Mouse (Mus musculus): ENCODE results near the gene Hoxa10. TPM values are rescaled to one million over a fixed set of nuclear protein-coding genes. Genes with fewer than 3 reads are reported as not detected.
A peak's percentile ranks its signal among the peaks of the same experiment; 100 is the strongest.

Hoxa10 gene
- polyA plus RNA-seq, 1 experiment = 0.54 TPM

DNA sequence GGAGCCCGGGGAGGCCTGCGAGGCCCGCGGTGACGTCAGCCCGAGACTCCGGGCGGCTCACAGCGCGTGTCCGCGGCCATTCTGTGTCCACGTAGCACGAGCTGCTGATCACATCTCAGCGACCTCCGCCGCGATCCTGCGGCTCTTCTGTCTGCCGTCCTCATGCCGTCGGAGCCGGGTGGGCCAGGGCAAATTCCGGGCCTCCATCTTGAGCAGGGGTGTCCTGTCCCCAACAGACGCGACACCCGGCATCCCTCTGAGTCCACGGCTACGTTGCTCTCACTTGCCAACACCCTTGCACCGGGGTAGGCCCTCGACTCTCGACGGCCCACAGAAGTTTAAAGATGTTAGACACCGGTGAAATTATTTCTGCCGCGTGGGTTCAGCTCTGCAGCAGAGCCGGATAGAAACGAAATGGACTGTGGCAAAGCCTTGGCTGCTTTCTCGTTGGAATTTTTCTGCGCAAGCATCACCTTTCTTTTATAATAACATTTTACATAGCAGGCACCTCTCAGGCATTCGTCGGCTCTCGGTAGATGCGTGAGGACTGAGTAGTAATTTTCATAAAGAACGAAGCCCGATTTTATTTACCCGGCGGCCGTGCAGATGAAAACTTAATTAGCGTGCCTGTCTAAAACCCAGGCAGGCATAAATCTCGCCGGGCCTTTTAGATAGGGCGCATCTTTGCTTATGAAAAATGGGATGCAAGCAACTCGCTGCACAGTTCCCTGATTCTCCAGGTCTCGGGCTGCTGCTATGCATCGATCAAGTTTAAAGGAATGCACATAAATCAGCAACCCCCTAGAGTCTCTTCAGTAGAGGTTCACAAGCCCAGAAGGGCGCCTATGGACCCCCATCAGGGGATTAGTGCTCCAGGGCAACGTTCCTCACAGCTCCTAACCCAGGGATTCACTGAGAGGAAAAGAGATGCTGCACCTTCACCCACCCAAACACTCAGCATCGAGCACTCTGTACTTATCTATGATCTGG lies 13.2 kb upstream of the Hoxa10 start:
- peak overlapping the region; percentile 26; the same call in 1 of the 2 replicates for H3K4me3 ChIP-seq (ENCODE audit: insufficient read depth, low read length)
- no peak overlapping the region for H3K27ac ChIP-seq (ENCODE audit: insufficient read depth, low read depth, low read length)
- H3K4me1 ChIP-seq (ENCODE audit: control insufficient read depth, insufficient read depth, low read length) = no peaks in the 10 kb centered on the region
- TF ChIP-seq POLR2A (IDR thresholded peaks at IDR 0.05; ENCODE audit: borderline replicate concordance, low read depth, low read length) = no peak
- no peak for TF ChIP-seq CTCF (IDR thresholded peaks at IDR 0.05; ENCODE audit: low read depth, low read length)

DNA sequence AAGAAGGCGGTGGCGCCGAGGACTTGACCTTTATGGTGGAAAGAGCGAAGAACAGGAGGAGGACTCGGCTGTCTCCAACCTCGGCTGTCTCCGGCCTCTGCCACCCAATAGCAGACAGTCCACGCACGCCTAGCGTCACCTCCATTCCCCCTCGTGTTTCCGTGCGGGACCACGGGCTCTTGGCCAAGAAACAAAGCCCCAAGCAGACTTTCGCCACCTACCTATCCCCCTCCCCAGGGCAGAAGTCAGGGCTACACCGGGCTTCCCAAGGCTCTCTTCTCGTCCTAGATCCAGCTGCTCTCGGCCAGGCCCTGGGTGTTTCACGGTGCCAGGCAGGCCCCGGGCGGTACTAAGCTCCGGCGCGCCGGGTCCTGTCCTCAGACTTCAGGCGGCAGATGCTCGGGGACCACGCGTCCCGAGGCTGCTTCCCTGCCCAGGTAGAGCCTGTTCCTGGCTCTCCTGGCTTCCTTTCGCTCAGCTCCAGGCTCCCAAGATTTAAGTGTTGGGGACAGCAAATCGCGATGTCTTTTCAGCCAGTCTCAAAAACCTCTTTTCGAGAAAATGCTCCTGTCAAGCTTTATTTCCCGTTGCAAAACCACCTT lies 12.2 kb upstream of the Hoxa10 start:
- Histone ChIP-seq H3K4me1 (ENCODE audit: control insufficient read depth, insufficient read depth, low read length) (no peaks in the 10 kb centered on the region), H3K27ac (ENCODE audit: insufficient read depth, low read depth, low read length) (no peak overlapping the region), H3K4me3 (ENCODE audit: insufficient read depth, low read length) (0 out of 2 replicates have a peak overlapping the region, but pooled peaks have one; percentile 26)
- no peak for TF ChIP-seq CTCF (IDR thresholded peaks at IDR 0.05; ENCODE audit: low read depth, low read length)
- TF ChIP-seq POLR2A (IDR thresholded peaks at IDR 0.05; ENCODE audit: borderline replicate concordance, low read depth, low read length) = no peak

DNA sequence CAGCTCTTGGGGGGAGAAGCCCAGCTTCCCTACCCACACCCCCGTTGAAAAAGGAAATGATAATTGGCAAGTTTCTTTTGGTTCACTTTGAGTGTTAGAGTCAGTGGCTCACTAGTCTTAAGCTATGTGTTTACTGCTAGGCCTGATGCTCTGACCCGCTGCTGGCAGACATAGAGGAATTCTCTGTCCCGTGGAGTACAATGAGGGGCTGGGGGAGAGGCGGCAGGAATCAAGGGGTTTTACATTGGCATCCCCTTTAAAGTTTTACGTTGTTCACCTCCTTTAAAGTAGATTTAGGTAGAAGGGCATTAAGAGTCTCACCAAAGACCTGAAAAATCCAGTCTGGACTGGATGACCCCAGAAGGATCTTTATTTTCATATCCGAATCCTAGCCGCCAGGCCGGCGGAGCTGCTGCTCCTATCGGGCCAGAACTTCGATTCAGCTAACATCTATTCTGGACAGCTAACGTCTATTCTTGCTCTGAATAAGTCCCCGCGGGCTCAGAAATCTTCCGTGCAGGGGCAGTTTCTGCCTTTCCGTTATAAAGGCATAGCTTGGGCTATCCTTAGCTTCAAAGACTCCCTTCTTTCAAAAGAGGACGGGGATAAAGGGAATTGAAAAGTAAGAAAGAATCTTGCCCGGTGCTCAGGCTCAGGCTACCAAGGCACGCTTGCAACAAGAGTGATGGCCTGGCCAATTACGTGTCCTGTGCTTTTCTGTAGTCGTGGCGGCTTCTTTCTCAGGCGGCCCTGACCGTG lies 11.5 kb upstream of the Hoxa10 start:
- Histone ChIP-seq H3K4me1 (ENCODE audit: control insufficient read depth, insufficient read depth, low read length) (no peaks in the 10 kb centered on the region), H3K27ac (ENCODE audit: insufficient read depth, low read depth, low read length) (no peak overlapping the region), H3K4me3 (ENCODE audit: insufficient read depth, low read length) (no peak overlapping the region)
- TF ChIP-seq CTCF (IDR thresholded peaks at IDR 0.05; ENCODE audit: low read depth, low read length) (no peak), POLR2A (IDR thresholded peaks at IDR 0.05; ENCODE audit: borderline replicate concordance, low read depth, low read length) (no peak)

DNA sequence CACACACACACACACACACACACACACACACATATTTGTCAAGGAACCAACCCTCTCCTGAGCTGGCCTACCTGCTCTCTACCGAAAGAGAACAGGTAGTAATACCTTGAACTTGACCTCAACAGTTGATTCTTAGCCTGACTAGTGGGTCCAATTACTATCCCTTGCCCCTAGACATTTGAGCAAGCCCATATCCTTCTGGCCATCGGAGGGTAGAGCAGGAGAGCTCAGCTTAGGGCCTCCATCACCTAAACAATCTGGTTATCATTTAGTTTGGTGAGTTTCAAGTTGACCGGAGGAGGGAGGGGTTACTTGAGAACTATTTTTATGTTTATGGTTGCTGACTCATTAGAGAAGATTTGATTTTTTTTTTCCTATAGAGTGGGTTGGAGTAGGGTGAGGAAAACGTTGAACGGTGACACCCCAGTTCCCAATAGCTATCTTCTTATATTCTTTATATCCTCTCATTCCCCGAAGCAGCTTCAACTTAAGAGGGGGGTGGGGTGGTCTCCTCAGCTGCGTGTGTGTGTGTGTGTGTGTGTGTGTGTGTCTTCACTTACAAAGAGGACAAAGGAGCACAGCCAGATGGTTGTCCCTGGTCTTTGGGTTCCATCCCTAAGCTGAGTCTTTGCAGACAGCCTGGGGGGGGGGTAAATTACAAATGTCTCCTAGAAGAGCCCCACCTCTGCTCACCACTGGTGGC lies 10.7 kb upstream of the Hoxa10 start:
- no peak for TF ChIP-seq CTCF (IDR thresholded peaks at IDR 0.05; ENCODE audit: low read depth, low read length)
- no peak for TF ChIP-seq POLR2A (IDR thresholded peaks at IDR 0.05; ENCODE audit: borderline replicate concordance, low read depth, low read length)
- no peaks in the 10 kb centered on the region for H3K4me1 ChIP-seq (ENCODE audit: control insufficient read depth, insufficient read depth, low read length)
- no peak overlapping the region for H3K27ac ChIP-seq (ENCODE audit: insufficient read depth, low read depth, low read length)
- no peak overlapping the region for H3K4me3 ChIP-seq (ENCODE audit: insufficient read depth, low read length)

DNA sequence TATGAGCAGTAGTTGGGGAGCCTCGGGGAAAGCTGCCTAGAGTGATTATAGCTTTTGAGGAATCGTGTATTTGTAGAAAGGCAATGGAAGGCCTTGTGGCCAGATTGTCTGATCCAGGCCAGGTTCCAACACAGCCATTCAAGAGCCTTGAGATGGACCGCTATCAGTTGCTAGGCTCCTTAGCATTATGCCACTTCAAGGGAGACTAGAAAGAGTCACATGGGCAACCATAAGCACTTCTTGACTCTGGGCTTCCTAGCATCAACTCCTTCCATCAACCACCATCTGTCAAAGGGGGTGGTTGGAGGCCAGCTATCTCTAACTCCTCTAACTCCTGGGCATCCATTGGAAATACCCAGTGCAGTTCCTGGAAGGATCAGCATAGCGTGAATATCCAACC lies 9.2 kb upstream of the Hoxa10 start:
- H3K4me1 ChIP-seq (ENCODE audit: control insufficient read depth, insufficient read depth, low read length) = no peaks in the 10 kb centered on the region
- no peak overlapping the region for H3K4me3 ChIP-seq (ENCODE audit: insufficient read depth, low read length)
- TF ChIP-seq CTCF (IDR thresholded peaks at IDR 0.05; ENCODE audit: low read depth, low read length) (no peak), POLR2A (IDR thresholded peaks at IDR 0.05; ENCODE audit: borderline replicate concordance, low read depth, low read length) (no peak)
- H3K27ac ChIP-seq (ENCODE audit: insufficient read depth, low read depth, low read length) = no peak overlapping the region

DNA sequence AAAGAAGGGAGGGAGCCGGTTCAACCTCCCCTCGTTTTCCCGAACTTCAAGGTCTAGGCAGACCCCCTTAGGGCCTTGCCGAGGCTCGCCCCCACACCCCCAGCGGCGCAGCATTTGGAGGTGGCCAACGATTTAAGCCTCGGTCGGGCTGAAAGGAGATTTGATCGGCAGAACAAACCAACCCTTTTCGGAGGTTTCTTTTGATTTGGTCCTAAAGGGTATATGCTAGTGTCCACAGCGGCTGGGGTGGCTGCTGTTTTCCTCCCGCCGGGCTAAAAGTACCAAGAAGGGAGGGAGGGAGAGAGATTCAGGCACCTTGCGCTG lies 8.7 kb upstream of the Hoxa10 start:
- Histone ChIP-seq H3K4me1 (ENCODE audit: control insufficient read depth, insufficient read depth, low read length) (no peaks in the 10 kb centered on the region), H3K4me3 (ENCODE audit: insufficient read depth, low read length) (peak overlapping the region; percentile 17; the same call in 1 of the 2 replicates), H3K27ac (ENCODE audit: insufficient read depth, low read depth, low read length) (no peak overlapping the region)
- TF ChIP-seq CTCF (IDR thresholded peaks at IDR 0.05; ENCODE audit: low read depth, low read length) = 0 out of 2 replicates have a peak, but pooled peaks have one; percentile 8
- TF ChIP-seq POLR2A (IDR thresholded peaks at IDR 0.05; ENCODE audit: borderline replicate concordance, low read depth, low read length) = no peak

DNA sequence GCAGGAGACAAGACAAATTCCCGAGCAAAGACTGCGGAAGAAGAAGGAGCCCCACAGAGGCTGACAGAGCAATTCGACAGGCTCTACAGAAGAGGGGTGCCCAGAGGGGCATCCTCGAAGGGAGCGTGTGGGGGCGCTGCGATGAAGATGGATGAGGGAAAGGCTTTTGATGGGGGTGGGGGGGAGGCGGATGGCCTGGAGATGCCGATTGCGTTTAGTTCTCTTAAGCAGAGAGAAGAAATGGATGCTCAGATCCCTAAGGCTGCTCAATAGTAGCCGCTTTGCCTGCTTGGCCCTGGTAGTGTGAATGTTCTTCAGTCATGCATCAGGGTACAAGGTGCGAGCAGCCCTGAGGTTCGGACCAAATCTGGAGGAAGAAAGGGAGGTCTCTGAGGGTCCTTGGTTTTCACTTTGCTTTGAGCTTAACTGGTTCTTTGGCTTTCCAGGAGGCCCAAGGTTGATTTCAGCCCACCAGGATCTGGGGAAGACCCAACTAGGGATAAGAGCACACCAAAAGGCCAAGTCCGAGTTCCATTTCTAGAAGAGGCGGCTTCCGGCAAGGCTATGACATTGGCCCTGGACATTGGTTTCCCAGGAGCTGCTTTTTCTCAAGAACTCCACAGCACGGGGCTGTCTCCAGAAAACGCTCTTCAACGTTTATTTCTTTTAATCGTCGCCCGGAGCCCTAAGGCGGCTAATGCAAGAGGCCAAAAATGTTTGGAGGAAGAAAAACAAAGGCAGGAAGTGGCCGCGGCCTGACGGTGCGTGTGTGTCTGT lies 8.2 kb upstream of the Hoxa10 start:
- peak overlapping the region; percentile 17; the same call in 1 of the 2 replicates for H3K4me3 ChIP-seq (ENCODE audit: insufficient read depth, low read length)
- H3K27ac ChIP-seq (ENCODE audit: insufficient read depth, low read depth, low read length) = no peak overlapping the region
- no peak for TF ChIP-seq CTCF (IDR thresholded peaks at IDR 0.05; ENCODE audit: low read depth, low read length)
- no peak for TF ChIP-seq POLR2A (IDR thresholded peaks at IDR 0.05; ENCODE audit: borderline replicate concordance, low read depth, low read length)
- H3K4me1 ChIP-seq (ENCODE audit: control insufficient read depth, insufficient read depth, low read length) = no peaks in the 10 kb centered on the region

DNA sequence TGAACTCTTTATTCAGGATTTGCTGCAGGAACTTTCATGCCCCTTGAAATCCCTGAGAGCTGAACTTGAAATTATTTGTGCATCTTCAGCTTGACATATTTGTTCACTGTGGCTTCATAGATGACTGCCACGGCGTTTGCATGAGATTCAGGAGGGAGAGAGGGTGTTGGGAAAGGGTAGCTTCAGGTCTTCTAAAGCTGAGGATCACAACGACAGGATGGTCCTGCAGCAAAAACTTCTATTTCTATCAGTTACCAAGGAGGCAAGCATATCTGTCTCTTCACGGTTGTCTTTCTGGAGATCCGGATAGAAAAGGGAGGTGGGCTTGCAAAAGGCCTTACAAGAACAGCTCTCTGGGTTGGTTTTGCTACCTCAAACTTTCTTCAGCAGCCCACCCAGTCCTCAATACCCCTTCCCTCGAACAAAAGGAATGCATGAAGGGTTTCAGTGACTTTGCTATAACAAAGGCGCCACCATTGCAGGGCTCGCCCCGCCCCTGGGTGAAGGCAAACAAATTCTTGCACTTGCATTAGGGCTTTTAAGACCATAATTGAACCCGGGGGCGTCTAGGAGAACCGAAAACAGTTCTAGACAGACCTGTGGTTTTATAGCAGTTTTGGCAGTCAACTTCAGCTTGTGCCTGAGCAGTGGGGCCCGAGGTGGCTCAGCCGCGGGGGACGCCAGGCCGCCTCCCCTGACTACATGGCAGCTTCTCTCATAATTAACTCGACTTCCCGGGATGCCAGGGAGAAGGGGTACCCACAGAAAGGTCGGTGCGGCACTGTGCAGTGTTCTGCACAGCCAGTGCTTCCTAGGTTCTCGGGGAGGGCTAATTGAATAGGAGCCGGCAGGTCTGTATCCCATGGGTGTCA lies 7.3 kb upstream of the Hoxa10 start:
- no peaks in the 10 kb centered on the region for H3K4me1 ChIP-seq (ENCODE audit: control insufficient read depth, insufficient read depth, low read length)
- H3K27ac ChIP-seq (ENCODE audit: insufficient read depth, low read depth, low read length) = no peak overlapping the region
- TF ChIP-seq POLR2A (IDR thresholded peaks at IDR 0.05; ENCODE audit: borderline replicate concordance, low read depth, low read length) = no peak
- no peak for TF ChIP-seq CTCF (IDR thresholded peaks at IDR 0.05; ENCODE audit: low read depth, low read length)
- no peak overlapping the region for H3K4me3 ChIP-seq (ENCODE audit: insufficient read depth, low read length)

Measured in bone marrow macrophage, adult 2 months (primary cell).